Mouse (Mus musculus) neutrophil, adult 5-6 weeks (primary cell): ENCODE data around the gene Cntnap2. TPM values are rescaled to one million over a fixed set of nuclear protein-coding genes. Genes with fewer than 3 reads are reported as not detected.

ENCODE experiments used
- ATAC-seq: fragments of 151-379, 151-347 bp; 2 replicates; pipeline ENCODE4 v1.8.0; 2017; ENCODE audit warnings: mild to moderate bottlenecking, moderate TSS enrichment; ENCODE audit not compliant: insufficient number of reproducible peaks, poor library complexity, low FRiP score, severe bottlenecking; ENCODE audit errors: extremely low read depth
- total RNA-seq: library from RNA; stranded (forward); fragments of 200-1000 nt; gene quantifications from 2 replicates; pipeline ENCODE4 v1.2.3, GENCODE M21; 2017

Gene Cntnap2
- total RNA-seq: not detected in 2 replicates

DNA sequence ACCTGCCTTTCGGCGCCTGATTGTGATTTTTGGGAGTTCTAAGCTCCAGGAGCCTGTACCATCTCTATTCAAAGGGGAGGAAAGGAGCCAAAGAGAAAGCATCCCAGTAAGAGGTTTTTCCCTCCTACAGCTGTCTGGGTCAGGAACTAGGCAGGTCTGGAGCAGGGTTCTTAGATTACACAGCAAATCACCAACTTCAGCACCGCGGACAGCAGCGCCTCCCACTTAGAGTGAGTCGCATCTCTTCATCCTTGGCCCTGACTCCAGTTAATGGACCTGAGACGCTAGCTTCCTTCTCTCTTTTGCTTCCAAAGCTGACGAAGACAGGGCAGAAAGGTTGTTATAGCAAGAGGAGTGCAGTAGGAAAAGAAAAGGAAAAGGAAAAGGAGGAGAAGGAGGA lies at the start of gene Cntnap2:
Gene Cntnap2 (plus strand): TSS at position 267 of the 400 bp plus-strand sequence.
- no peak for ATAC-seq

DNA sequence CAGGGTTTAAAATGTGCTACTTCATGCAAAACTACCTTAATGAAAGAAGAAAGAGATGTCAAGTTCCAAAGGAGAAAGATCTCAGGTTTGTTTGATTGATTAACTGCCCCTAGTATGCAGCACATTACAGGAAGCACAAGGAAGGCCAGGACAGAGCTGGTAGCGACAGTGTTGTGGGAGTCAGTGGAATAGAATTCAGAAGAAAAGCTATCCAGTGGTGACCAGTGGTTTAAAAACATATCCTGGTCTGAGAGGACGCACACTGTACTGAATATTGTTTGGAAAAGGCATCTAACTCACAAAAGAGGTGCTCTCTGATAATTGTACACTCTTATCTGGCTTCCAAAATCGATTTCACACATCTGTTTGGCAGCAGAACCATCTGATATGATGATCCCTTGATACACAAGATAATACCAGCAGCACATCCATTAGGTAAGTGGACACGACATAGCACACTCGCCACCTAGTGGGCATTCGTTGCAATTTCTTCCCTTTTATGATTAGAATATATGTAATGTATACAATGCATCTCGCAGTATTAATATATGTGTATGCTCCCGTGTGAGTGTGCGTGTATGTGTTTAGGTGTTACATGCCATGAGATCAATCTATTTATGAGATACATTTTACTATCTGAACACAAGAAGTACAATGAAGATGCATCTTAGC lies 33.0 kb upstream of the Cntnap2 start:
- no peak for ATAC-seq

DNA sequence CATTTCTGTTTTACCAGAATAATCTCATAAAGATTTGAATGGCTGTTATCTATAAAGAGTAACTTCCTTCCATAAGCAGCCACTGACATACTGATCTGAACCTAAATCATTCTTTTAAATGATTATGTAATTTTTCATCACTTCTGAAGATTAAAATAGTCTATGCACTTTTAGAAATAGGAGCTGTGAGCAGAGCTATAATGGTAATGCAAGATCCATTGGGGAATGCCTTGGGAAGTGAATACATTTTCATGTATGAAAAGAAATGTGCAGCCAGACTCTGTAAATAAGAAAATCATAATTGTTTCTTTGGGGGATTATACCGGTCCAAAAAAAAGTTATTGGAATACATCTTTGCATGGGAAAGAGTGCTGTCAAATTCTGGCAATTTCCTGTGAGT lies 19.7 kb upstream of the Cntnap2 start:
- no peak for ATAC-seq

DNA sequence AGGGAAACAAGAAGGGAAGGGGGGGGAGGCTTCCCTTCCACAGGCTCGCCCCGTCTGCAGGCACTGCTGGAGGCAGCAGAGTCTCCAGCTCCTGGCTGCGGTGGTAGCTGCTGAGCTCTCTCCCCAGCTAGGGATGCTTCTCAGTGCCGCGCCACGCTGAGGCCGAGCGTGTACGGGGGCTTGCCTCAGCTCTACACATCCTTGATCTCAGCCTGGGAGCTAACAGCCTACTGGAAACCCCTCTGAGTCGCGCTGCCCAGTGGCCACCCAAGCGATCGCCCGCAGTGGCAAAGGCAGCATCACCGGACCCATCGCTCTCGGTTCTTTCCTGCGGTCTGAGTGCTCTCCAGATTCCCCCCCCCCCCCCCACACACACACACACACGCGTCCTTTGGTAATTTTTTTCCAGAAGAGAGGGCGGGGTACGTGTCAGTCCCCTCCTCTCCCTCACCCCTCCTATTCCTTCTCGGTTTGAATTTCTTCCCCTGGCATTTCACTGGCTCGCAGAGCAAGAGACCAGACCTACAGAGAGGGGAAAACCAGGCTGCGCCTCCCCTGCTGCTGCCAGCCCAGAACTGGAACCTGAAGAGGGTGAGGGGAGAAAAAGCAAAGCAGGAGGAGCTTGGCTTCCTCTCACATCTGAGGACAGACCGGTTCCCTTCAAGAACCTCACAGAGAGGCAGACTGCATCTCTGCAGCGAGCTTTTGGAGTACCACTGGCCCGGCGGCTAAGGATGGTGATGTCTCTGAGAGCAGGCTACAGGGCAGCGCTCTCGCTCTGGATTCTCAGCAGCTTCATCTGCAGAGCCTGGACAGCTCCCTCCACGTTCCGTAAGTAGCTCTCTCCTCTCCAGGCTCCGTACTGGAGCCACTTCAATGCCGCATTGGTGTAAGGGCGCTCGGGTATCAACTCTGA lies 657 bp downstream of the Cntnap2 start:
- ATAC-seq: no peak

DNA sequence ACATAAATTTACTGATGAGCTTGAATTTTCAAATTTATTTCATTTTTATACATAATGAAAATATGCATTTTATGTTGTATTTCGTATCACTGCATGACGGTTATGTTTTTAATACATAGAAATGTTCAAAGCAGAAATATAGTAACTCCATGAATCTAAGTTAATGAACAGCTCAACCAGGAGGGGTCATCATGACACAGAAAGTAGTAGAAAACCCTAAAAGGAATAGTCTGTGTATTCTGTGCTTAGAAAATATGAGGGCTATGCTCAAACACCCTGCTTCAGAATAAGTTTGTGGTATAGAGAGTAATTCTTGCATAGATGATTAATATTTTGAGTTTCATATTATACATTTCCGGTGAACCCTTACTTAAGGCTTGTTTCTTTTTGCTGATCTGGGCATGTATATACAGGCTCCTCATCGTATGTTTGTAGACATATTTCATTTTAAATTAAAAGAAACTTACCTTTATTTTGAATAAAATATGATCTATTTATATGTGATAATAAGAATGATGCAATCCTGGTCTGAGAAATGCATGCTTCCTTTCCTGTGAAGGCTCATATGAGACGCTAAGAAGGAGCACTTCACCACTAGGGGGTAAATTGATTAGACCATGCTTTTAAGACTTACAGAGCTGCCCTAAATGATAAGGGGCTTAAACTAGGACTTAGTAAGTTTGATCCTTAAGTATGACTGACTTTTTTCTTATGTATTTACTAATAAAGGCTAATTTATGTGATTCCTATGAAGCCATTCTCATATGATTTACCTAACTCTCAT lies 3.2 kb downstream of the Cntnap2 start:
- ATAC-seq: no peak

DNA sequence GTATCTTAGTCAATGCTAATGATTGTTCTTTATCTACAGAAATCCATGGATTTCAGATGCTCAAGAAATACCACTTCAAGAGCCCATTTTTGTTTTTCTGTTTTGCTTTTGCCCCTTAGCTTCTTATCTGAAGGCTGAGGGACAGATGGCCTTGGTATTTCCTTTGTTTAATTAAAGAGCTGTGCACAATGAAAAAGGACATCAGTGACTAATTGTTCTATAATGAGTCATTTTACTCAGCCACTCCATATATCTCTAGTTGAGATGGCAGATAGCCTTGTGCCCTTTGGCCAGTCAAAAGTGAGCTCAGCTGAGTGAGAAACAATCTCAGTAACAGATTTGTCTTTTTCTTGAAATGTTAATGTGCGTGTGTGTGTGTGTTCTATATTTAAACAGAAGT lies 29.1 kb downstream of the Cntnap2 start:
- ATAC-seq: no peak

DNA sequence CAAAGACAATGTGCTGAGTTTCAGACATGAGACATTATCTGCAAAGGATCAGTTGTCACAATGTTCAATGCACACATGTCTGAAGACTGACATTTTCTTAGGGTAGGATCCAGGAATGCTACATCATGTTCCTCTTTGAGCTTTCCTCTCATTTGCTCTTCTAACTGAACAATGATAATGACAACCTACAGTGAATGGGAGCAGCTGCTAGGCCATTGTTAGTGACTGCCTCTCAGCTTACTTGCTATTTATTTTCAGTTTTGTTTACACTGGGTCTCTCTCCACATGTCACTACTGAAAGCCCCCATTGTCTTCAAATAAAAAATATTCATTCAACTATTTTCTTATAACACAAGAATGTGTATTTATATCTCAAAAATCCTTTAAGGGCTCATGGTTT lies 54.5 kb downstream of the Cntnap2 start:
- ATAC-seq: no peak

DNA sequence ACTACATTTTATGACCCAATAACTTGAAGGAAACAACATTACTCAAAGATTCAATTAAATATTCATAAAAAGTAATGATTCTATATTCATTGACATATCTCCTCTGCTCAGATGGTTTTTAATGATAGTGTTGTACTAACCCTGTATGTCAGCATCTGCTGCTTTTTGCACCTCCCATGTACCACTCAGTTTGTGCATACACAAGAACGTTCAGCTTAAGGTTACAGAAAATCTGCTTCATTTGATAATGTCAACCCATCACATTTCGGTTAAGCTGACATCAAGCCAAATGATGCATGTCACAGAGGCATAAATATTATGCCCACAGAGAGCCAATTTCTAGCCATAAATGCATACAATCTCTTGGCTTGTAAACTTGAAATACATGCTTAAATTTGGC lies 85.7 kb downstream of the Cntnap2 start:
- no peak for ATAC-seq

DNA sequence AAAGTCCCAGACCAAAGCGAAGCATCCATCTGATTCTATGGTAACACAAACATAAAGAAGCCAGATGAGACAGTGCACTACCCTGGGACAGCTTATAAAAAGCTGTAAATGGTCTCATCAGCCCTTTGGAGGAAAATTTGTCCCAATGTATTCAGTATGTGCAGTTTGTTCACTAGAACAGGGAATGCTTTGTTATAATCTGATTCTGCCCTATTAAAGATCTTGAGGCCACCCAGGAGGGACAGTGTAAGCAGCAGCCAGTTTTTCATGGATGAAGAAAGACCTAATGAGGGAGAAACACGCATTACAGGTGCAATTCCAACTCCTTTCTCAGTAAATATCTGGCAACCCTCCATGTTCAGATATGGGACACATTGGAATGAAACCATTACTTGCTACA lies 145.9 kb downstream of the Cntnap2 start:
- ATAC-seq: no peak

DNA sequence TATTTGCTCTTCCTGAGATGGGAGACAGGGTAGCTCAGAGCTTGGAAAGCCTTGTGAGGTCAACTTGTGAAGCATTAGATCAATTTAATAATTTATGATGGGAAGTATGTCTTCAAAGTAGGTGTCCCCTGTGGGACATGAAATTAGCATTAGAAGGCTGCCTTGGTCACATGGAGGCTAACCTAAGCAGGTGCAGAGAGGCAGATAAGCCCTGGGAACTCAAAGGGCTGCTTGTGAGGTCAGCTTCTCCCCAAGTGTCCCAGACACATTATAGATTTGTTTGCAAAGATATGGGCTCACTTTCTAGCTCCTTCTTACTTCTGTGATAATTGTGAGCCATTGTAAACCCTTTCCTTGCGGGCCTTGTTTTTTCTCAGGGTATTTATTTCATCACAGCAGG lies 155.2 kb downstream of the Cntnap2 start:
- no peak for ATAC-seq

DNA sequence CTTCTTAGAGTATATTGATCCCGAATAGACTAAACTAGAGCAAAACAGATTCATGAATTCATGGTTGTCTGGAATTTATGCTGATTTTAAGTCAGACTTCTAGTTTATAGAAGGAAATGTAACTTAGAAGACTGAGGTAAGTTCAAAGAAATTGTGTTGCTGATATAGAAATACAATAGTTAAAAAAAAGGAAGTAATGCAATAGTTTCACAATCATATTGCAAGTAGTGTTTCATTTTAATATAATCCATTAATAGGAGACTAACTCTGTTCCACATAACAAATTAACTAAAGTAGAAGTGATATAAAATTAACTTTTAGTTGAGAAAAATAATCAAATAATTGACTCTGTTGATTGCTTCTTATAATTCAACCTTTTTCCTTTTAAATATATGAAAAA lies 169.8 kb downstream of the Cntnap2 start:
- no peak for ATAC-seq

DNA sequence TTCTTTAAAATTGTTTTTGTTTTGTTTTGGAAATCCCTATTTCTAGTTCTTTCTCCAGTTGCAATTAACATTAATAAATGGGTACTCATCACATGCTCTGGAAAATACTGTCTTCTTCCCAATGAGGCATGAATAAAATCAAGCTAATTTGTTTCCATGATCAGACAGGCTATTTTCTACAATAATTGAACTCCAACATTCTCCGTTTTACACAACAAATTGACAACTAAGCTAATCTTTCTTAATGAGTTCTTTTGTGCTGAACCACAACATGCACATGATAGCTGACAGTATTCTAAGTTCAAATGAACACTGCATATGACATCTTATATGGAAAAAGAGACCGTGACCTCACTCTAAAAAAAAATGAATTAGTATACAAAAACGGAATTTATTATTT lies 173.4 kb downstream of the Cntnap2 start:
- no peak for ATAC-seq

DNA sequence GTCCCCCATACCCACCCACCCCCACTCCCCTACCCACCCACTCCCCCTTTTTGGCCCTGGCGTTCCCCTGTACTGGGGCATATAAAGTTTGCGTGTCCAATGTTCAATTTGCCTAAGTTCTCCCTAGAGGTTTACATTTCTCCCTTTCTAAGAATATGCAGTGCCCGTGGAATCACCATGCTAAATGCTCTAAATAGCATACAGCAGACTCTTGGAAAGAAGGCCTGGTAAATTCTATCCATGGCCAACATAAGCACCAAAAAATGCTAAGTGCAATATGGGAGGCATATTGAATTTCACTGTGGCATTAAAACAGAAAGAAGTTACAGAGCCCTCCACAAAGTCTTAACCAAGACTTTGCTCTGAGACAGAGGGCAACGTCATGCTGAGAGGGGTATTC lies 177.4 kb downstream of the Cntnap2 start:
- no peak for ATAC-seq

DNA sequence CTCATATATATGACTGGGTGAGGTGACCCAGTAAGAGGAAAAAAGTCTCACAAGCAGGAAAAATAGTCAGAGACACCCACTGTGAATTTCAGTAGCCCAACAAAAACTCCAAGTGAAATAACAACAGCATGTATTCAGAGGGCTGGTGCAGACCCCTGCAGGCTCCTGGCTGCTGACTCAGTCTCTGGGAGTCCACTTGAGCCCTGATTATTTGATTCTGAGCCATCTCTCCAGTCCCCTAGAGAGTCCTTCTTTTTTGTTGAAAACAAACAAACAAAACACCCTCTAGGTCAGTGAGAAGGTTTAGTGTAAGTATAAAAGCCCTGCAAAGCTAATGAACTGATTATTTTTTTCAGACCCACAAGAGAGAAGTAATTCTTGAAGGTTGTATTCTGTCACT lies 179.0 kb downstream of the Cntnap2 start:
- ATAC-seq: no peak

DNA sequence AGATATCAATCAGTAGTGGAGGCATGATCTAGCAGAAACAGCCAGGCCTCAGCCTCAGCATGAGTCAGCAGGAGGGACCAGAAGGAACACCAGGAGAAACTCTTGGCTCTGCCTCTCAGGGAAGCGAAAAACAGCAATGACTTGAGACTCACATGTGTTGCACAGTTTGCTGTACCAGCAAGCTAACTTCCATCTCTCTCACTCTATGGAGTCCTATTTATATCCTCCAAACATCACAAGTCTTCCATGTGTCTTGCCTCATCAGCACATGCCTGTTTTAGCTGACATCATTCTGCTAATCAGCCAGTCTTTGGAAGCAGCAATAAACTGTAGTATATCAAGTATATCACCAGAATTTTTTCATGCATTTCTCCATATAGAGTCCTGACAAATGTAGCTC lies 182.1 kb downstream of the Cntnap2 start:
- no peak for ATAC-seq

DNA sequence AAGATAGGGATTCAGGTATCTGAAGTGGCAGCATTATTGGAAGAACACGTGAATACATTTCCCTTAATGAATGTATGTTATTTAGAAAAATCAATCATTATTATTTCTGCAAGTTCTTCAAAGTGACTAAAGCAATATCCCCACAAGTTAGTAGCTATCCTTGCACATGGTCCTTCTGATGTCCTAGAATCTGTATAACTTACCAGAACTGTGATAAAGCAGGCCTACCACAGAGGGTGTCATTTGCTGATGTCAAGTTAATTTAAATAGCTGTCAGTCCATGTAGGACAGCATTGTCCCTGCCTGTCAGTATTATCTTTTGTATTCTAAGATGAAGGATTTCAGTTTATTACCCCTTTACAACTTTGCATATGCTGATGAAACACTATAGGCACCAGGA lies 185.5 kb downstream of the Cntnap2 start:
- ATAC-seq: no peak

DNA sequence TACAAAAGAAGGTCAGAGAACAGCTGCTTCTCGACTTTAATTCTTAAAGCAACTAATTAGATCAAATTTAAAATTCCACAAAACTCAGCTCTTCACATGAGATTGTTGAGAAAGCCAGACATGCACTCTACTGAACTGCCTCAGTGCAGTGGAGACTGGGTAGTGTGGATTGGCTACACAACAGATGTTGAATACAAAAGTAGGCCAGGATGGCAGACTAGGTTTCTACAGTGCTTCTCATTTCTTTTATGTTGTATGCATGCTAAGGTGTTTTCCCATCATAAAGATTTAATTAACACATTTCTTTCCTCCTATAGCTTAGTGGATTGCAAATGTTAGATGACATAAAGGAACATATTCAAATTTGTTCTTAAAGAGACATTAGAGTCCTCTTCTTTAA lies 198.9 kb downstream of the Cntnap2 start:
- no peak for ATAC-seq

DNA sequence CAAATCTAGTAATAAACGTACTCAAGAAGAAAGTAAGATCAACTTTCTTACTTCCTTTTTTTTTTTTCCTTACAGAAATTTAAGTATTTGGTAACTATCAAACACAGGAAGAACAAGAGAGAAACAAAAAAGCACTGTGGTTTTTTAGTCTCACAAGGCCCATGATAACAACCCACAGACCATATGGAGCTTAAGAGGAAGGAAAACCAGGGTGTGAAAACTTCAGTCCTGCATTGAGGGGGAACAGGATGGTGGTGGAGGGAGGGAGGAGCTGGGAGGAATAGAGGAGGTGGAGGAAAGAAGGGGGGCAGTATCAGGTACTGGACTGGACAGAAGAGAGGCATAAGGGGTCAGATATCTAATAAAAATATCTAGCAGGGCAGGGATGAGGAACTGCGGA lies 212.4 kb downstream of the Cntnap2 start:
- no peak for ATAC-seq

DNA sequence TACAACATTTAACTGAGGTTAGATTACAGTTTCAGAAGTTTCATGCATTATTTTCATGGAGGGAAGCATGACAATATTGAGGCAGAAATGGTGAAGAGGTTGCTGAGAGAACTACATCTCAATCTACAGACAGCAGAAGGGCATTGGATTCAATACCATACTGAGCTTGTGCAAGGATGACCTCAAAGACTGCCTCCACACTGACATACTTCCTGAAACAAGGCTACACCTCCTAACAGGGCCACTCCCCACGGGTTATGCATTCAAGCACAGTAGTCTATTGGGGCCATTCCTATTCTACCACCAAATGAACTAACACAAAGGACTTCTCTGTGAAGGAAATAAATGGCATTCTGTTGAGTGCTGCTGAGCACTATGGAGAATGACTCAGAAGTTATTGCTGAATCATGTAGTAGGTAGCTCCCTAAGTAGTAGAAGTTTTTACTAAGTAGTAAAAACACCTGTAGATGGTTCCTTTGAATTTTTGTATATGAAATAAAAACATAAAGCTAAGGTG lies 214.2 kb downstream of the Cntnap2 start:
- ATAC-seq: no peak
